Mouse (Mus musculus): ENCODE measurements around the gene Asgr2.
"Not testable (repeated sequence)": the region's sequence is repeated elsewhere in the genome, so short reads cannot be mapped to it uniquely, and the experiment has no call there.

Asgr2 gene

DNA sequence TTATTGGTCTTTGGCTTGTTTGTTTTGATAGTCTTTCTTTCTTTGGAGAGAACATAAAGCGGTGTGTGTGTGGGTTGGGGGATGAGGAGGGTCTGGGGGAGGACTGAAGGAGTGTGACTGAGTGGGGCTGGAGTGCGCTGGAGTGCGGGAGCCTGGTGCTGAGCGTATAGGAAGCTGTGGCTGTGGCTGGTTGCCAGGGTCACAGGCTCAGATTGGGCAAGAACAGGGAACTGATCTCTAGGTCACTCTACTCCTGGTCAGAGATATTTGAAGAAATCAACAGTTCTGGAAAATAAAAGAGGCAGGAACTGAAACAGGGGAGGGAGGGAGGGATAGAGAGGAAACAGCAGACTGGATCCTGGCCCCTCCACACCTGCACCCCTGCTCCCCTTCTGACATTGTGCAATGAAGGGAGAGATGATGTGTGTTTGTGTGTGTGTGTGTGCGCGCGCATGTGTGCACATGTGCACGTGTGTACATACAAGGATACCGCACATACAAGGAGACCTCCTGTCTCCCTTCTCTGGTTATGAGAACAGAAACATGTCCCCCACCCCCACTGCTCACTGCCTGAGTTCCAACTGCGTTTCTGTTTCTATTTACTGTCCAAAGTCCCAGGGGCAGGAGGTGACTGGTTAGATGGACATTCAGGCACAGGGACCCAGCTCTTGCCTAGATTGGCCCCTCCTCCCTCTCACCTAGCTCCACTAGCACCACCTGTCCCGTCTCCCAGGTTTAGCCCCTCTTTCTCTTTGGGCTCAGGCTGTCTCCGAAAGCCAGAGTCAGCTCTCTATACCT is at the start of gene Asgr2:
TSS of gene Asgr2 (plus strand) at position 659 of the 798 bp plus-strand sequence.
- DNase-seq (ENCODE audit: low spot score), result no peak

DNA sequence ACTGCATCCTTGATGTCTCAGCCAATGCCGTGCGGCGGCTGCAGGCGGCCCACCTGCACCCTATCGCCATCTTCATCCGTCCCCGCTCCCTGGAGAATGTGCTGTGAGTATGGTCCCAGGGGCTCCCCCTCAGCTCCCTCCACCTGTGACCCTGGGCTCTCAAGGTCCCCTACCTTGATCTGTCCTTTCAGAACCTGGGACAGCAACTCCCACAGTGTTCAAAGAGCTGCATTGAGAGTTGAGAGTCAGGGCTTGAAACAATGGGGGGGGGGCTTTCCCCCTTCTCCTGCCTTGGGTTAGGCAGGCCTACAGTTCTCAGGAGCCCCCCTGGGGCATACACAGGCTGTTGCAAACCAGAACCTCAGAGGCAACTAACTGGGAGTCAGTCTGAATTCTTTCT is 48.8 kb upstream of the Asgr2 start:
- DNase-seq (ENCODE audit: low spot score), result no peak

DNA sequence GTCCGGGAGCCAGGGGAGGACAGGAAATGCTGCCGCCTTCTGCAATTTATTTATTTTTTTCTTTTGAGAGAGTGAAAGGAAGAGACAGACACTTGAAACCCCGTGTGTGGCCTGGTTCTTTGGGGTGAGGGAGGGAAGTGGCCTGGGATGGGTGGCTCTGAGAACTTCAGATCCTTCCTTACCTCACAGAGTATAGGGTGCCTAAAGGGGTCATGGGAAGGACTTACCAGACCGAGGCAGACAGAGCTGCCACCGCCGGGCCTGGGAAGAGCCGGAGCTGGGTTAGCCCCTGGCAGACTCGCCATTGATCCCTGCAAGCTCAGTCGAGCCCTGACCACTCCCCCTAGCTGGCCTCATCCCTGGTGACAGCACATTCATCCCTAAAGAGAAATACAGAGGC is 47.0 kb upstream of the Asgr2 start:
- no peak for DNase-seq (ENCODE audit: low spot score)

DNA sequence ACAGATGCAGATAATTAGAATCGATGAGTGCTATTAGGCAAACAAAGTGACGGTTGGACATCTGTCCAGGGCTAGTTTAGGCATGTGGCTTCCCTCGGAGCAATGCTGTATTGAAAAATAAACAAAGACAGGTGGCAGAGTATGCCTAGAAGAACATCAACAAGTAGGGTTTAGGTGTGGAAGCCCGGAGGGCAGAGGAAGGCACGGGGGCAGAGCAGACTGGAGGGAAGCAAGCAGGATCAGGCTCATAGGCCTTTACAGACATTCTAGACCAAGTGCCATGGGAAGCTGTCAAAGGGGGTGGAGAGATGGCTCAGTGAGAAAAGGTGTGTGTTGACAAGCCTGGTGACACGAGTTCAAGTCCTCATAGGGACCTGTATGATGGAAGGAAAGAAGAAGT is 43.1 kb upstream of the Asgr2 start:
- no peak for DNase-seq (ENCODE audit: low spot score)

DNA sequence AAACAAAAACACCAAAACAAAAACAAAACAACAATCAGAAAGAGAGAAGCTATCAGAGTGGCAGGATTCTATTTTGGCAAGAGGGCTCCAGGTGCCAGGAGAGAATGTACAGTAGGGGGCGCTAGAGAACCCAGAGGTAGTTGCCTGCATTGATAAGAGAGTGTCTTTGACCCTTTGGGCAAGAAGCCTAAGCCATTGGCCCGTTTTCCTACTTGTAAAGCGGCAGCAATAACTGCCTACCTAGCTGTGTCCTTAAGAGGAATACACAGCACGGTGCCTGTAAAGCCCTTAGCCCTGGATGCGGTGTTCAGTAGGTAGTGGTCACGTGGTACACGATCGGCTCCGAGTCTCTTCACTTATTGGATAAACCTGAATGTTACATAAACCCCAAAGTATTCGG is 42.6 kb upstream of the Asgr2 start:
- DNase-seq (ENCODE audit: low spot score), result peak; percentile 29

DNA sequence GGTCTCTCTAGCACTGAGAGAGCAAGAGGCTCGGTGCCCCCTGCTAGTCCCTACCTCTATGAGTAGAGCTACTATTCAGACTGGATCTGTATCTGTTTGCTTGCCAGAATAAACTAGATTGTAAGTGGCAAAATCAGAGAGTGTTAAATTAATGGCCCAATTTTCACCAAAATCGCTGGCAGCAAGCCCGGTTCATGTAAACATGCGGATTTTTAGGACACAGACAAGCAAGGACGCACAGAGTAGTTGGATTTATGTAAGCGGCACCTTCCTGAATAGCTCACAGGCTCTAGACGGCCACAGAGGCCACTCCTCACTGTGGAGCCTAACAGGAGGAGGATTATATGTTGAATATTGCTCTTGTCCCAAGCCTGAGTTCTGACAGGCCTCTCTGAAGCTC is 39.3 kb upstream of the Asgr2 start:
- DNase-seq (ENCODE audit: low spot score), result no peak

DNA sequence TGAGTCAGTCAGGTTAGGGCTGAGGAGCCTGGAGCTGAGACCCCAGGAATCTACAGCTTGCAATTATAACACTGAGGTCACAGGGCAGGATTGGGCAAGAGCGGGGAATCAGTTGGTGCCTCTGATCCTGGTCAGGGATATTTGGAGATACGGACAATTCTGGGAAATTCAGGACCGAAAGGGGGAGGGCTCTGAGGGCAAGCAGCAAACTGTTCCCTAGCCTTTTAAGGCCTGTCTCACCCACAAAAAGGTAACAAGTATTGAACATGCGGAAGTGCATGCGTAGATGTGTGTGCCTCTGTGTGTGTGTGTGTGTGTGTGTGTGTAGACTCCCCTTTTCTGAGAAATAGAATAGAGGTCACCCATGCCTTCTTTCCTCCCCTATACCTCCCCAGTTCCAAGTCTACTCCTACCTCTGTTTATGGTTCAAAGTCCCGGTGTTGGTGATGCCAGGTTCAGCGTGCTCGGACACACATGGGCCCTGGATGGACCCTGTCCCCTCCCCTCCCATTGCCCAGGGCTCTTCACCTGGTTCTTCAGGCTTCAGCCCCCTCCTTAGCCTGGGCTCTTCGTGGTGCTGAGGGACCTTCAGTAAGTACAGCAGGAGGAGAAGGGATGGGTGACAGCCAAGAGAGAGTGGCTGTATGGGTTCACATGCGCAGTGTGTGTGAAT is 38.4 kb upstream of the Asgr2 start, which contains the start of gene Asgr1:
TSS of gene Asgr1 (plus strand) at position 188 of the 673 bp plus-strand sequence.
- DNase-seq (ENCODE audit: low spot score), result no peak

DNA sequence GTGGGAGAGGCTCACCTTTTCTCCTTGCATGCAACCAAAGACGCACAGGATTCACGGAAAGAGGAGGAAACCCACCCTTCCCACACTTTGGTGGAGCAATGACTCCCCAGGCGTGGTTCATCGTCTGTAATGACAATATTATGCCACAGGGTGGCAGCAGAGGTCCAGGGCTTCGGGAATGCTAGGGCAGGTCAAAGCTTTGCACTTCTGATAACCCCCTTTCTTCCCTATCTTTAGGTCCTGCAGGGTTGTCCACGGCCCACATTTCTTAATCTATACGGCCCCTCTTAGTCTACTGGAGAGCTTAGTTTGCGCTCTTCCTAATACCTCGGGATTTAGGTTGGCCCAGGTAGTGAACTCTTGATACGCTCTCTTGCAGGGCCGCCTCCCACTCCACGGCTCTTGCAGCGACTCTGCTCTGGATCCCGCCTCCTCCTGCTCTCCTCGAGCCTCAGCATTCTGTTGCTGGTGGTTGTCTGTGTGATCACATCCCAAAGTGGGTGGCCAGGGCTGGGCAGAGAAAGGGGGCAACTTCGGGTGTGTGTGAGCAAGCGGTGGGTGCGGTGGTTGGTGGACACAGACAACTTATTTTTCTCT is 36.7 kb upstream of the Asgr2 start:
- DNase-seq (ENCODE audit: low spot score), result peak; percentile 65

DNA sequence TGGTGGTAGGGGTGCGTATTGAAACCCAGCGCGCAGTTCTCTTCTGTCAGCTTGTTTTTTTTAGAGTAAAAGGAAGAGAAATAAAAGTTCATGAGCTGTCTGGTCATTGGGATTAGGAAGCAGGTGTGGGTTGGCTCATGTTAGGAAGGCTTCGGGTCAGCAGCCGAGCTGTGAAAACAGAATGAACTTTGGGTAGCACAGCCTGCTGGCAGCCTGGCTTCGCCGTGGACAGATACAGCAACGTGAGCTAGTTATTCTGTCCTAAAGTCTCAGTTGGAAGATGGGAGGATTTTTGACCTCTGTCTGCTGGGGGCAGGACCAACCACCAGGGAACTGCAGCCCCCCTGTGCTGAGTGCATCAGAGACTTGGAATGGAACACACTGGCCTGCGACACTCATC is 34.6 kb upstream of the Asgr2 start:
- DNase-seq (ENCODE audit: low spot score), result no peak

DNA sequence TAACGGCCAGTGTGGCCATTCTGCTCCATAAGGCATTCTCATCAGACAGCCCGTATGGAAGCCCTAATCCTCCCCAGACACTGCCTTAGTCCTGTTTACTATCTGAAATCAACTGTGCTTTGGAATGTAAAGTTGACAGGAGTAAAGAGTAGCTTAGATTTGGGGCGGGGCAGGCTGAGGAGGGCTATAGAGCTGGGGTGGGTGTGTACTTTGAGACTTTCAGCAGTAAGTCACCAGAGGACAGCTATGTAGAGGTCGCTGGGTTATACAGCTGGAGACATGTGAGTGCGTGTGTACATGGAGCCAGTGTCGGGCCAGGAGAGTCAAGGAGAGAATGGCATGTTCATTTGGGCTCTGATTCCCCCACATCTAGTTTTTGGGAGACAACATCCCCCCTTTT is 32.5 kb upstream of the Asgr2 start:
- DNase-seq (ENCODE audit: low spot score), result no peak

DNA sequence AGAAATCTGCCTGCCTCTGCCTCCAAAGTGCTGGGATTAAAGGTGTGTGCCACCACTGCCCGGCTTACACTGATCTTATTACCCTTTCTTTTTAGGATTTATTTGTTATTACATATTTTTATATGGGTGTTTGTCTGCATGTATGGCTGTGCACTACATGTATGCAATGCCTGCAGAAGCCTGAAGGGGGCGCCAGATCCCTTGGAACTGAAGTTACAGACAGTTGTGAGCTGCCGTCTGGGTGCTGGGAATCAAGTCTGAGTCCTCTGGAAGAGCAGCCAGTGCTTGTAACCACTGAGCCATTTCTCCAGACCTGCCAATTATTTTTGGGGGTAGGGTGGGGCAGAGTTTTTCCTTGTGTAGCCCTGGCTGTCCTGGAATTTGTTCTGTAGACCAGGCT is 29.4 kb upstream of the Asgr2 start:
- no peak for DNase-seq (ENCODE audit: low spot score)

DNA sequence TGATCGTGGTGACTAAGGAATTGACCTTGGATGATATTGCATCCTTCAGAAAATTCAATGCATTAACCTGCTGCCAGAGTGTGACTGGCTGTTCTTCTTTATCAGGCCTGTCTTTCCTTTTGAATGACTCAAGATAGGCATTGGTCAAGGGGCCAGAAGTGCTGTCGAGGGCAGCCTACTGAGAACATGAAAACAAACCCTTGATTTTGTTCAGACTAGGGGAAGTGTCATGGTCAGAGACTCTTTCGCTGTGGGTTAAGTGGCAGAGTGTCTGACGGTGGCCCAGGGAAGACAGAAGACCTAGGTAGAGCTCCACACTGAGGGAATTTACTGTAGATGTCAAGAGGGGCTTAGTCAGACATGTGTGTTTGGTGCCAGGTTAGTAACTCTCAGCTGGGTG is 25.7 kb upstream of the Asgr2 start:
- DNase-seq (ENCODE audit: low spot score), result no peak

DNA sequence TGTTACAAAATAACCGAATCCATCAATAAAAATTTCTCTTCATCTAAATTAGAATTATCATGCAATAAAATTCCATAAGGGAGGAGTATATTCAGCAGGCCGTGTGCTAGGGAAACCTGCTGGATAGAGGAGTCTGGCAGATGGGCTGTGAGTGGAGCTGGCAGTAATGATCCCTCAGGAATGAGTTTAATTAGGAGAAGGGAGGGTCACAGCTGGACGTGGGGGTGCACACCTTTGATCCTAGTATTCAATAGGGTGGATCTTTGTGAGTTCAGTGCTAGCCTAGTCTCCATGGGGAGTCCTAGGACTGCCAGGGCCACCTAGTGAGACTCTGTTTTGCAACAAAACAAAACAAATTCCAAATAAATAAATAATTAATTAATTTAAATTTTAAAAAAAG is 24.2 kb upstream of the Asgr2 start:
- no peak for DNase-seq (ENCODE audit: low spot score)

DNA sequence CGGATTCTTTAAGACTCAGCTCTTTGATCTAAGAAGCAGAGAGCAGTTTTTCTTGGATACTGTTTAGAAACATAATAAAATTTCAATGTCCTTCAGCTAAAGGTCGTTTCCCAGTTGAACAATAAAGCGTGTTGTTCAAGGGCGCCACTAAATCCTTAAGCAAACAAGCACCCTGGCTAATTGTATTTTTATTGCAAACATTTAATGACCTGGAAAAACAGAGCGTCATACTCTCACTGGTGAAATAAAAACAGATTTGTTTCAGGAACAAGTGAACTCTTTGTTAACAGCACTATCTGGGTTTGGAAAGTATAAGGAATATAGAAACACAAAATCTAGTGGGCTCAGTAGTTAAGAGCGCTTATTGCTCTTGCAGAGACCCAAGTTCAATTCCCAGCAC is 22.4 kb upstream of the Asgr2 start:
- no peak for DNase-seq (ENCODE audit: low spot score)

DNA sequence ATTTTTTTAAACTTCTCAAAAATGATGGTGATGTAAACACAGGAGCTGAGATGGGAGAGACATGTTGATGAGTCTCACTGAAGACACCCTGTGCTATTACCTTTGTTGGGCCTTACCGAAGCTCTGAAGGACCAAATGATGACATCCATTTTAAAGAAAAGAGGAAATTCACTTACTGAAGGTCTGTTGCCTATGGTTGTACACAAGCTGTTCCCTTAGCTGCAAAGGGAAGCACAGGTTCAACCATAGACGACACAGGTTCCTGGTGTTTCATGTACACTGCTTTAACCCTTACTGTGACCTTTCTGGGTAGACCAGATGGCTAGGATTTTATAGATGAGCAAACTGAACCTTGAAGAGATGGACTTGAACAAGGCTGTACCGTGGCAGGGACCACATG is 21.8 kb upstream of the Asgr2 start:
- not testable (repeated sequence) for DNase-seq (ENCODE audit: low spot score)

DNA sequence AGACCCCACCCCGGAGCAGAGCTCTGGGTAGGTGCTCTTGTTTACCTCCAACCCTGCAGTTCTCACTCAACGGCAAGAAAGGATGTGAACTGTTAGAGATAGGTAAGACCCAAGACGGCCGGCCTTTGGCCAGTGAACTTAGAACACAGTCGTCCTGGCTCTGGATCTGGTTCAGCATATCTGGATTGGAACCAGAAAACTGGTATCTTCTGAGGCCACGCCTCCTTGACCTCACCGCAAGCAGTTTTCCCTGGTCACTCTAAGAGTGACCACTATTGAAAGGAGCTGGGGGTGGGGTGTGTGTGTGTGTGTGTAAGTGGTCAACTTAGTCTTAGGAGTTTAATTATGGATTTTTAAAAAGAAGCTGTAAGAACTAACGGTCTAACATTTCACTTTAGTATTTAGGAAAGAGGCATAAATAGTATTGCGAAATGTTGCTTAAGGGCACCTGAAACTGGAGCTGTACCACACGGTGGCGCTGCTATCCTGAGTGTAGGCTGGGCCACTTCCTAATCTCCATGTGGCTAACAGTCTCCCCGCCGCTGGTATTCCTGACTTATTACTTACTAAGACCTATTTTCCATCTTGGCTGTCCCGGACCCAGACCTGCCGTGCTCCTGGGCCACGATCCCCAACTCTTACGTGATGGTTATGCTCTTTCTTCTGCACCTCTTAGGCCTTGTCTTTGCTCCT is 17.9 kb upstream of the Asgr2 start:
- DNase-seq (ENCODE audit: low spot score), result peak; percentile 52

DNA sequence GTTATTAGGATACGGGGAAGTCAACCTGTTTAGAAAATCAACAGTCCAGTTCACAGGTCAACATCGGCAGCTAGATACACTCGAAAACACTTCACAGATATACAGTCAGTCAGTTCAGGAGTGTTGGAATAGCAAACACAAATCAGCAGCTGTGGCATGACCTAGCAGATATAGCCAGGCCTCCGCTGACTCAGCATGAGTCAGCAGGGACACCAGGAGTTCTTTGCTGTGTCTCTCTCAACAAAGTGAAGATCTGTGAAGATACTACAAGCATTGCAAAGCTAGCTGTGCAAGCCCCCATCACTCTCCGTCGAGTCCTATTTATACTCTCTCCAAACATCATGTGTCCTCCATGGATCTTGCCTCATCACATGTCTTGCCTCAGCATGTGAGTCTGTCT is 16.9 kb upstream of the Asgr2 start:
- peak; percentile 68 for DNase-seq (ENCODE audit: low spot score)

DNA sequence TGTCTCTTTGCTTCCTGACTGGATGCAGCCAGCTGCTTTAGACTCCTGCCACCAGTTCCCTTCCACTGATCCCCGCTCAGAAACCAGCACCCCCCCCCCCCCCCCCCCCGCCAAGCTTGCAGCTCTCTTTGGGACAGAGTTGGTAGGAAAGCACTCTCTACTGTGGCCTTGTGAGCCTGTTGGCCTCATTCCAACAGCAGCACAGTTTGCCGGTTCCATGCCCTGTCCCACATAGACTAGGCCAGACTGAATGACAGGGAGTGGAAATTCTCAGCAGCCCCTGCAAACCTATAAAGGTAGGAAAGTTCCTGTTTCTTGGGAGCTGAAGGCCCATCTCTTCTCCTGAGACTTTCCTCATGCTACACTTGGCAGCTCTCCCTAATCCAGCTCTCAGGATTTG is 15.0 kb upstream of the Asgr2 start:
- DNase-seq (ENCODE audit: low spot score), result no peak

DNA sequence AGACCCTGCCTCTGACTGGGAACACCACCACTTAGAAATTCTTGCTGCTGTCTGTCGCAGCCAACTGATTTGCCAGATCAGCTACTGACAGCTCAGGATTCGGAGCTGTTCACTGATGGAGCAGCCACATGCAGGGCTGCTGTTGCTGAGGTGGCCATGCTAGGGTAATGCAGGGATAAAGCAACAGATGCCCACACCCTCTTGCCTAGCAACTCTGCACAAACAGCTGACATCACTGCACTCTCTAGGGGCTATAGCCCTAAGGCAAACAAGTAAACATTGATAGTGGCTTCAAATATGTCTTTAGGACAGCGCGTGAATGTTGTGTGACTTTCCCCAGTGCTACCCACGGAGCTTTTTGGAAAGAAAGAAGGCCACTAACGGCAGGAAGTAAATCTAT is 13.3 kb upstream of the Asgr2 start:
- no peak for DNase-seq (ENCODE audit: low spot score)

DNA sequence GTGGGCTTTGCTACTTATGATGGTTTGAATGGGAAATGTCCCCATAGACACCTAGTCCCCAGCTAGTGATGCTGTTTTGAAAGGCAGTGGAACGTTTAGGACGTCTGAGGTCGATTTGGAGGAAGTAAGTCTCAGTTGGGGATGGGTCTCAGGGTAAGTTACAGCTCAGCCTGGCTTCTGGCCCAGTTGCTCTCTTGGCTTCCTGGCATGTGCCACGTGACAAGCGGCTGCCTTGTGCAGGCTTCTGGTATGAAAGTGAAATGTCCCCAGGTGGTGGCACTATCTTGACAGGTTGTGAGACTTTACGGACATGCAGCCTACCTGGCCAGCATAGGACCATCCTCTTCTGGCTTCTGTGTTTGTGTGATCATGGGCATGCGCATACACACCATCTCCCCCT is 12.5 kb upstream of the Asgr2 start:
- DNase-seq (ENCODE audit: low spot score), result no peak

DNA sequence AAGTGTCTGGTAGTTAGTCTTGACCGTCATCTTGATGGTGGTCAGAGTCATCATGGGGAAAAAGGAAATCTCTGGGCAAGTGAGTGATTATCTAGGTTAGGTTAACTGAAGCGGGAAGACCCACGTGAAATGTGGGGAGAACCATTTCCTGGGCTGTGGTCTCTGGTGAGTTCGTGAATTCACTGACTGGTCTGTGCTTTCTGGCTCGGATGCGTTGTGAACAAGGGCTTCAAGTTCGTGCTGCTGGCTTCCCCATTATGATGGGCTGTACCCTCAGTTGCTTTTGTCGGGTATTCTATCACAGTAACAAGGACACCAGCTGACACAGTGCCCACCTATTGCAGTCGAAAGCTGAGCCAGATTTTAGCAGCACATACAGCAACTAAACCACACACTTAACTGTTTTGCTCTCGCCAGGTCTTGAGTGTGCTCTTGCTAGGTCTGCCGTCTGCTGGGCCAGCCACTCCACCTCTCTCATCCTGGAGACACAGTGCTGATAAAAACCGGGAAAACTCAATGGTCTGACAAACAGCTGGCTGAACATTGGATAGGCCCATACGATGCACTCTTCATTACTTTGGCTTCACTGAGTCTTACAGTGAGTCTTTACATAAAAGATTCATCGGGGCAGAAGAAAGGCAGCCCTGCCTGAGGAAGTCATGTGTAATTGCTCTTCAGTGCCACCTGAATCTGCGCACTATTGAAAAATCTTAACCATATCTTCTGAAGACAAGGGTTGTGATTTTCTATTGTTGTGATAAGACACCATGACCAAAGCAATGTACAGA is 11.4 kb upstream of the Asgr2 start:
- DNase-seq (ENCODE audit: low spot score), result no peak

DNA sequence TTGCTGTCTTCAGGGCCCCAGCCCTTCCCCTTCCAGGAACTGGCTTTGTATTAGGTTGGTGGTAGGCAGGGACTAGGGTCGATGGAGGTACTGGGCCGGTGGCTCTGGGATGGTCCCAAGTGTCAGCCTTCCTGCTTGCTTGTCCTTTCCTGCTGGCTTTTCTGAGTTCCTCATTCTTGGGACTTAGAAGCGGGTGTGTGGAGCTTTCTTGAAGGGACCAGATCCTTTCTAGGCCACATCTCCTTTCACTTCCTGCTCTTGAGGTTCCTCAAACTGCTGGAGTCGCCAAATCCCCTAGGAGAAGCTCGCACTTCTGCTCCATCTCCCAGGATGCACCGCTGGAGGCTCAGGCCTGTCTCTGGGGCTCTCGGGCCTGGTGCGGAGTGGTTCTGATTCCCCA is 7.9 kb upstream of the Asgr2 start:
- DNase-seq (ENCODE audit: low spot score), result no peak

Measured in c-Kit-positive CD71-positive TER-119-positive erythroid progenitor cells, embryonic 14.5 days (primary cell).